Comparison of ENCODE assay signal across 22 mouse cellular contexts in the genomic region with DNA sequence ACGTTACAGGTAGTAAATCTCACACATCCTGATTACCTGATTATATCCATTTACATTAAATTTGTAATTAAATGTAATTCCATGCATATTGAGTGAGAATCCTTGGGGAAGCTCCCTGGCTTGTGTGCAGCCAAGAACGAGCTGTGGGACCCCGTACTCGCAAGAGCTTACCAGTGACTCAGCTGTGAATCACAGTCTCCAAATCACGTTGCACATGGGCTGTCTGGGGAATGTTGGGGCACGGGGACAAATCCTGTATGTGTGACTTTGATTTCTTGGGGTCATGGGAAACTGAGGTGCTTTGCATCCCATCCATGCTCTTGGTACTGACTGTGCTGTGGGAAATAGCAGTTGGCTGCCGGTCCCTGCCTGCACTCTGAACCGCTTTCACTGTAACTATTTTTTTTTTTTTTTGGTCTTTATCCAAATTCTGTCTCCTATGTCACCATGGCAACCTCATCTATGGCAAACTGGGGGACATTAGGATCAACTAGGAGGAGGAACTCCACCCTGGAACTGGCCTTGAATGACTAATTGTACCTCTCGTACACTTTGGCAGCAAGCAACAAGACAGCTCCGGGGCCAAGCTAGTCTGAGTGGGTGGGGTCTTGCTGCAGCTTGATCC. TPM values are rescaled to one million over a fixed set of nuclear protein-coding genes. Genes with fewer than 3 reads are reported as not detected.
A peak's percentile ranks its signal among the peaks of the same experiment; 100 is the strongest.
DNase-seq lines count a peak whose midpoint lies in the region; ATAC-seq and TF ChIP-seq lines count a peak whose summit lies in the region.
"Had no signal": no experiment of that assay in that cellular context is flagged by ENCODE, and none has a peak within 500 bp of the region (broad histone marks: within the 10 kb centered on the region; RNA-seq: fewer than 3 reads in every experiment).

No protein-coding gene starts in this region.

- H3K36me3 ChIP-seq in hindbrain, embryonic 13.5 days = no peaks in the 10 kb centered on the region
- no peaks in the 10 kb centered on the region for H3K36me3 ChIP-seq in hindbrain, embryonic 10.5 days
- no peaks in the 10 kb centered on the region for H3K36me3 ChIP-seq in forebrain, embryonic 16.5 days (ENCODE audit: control insufficient read depth, insufficient read depth)
- H3K36me3 ChIP-seq in midbrain, embryonic 15.5 days (replicated peaks) = no peaks in the 10 kb centered on the region
- H3K36me3 ChIP-seq: embryonic facial prominence, embryonic 15.5 days; kidney, embryonic 15.5 days; limb, embryonic 13.5 days; liver, embryonic 15.5 days had no signal

- intact Hi-C loops in gastrocnemius, postnatal 36 days (cut with DNase I) = no loop called here

- H3K9ac ChIP-seq in hindbrain, embryonic 13.5 days = no peak overlapping the region
- H3K9ac ChIP-seq in forebrain, embryonic 16.5 days (replicated peaks; ENCODE audit: low read depth, low read length) = no peak overlapping the region
- H3K9ac ChIP-seq in midbrain, embryonic 15.5 days = no peak overlapping the region
- H3K9ac ChIP-seq: embryonic facial prominence, embryonic 15.5 days; kidney, embryonic 15.5 days; limb, embryonic 13.5 days; liver, embryonic 15.5 days had no signal

- peaks cover 57% of the 10 kb centered on the region for H3K27me3 ChIP-seq in hindbrain, embryonic 13.5 days
- peaks cover 60% of the 10 kb centered on the region for H3K27me3 ChIP-seq in hindbrain, embryonic 10.5 days (ENCODE audit: insufficient read depth, poor library complexity, severe bottlenecking)
- H3K27me3 ChIP-seq in forebrain, embryonic 16.5 days (replicated peaks; ENCODE audit: control insufficient read depth, insufficient read depth, low read length) = no peaks in the 10 kb centered on the region
- H3K27me3 ChIP-seq in midbrain, embryonic 15.5 days (replicated peaks) = peaks cover 10% of the 10 kb centered on the region; the same call in 1 of the 2 replicates
- H3K27me3 ChIP-seq: liver, embryonic 15.5 days had no signal

- no peak for TF ChIP-seq CTCF in brain, embryonic 14.5 days (IDR thresholded peaks at IDR 0.05; ENCODE audit: borderline replicate concordance, extremely low read depth, insufficient read depth, insufficient read length)

- TF ChIP-seq POLR2A in brain, embryonic 14.5 days (IDR thresholded peaks at IDR 0.05; ENCODE audit: borderline replicate concordance, extremely low read depth, insufficient read depth, insufficient read length, poor library complexity, severe bottlenecking) = no peak

- no peaks in the 10 kb centered on the region for H3K9me3 ChIP-seq in hindbrain, embryonic 13.5 days
- H3K9me3 ChIP-seq in hindbrain, embryonic 10.5 days = no peaks in the 10 kb centered on the region
- H3K9me3 ChIP-seq in forebrain, embryonic 16.5 days (ENCODE audit: control insufficient read depth, low read length) = no peaks in the 10 kb centered on the region
- H3K9me3 ChIP-seq in midbrain, embryonic 15.5 days = no peaks in the 10 kb centered on the region
- H3K9me3 ChIP-seq: embryonic facial prominence, embryonic 15.5 days; kidney, embryonic 15.5 days; limb, embryonic 13.5 days; liver, embryonic 15.5 days had no signal

- peak; percentile 49; the same call in 1 of the 2 replicates for ATAC-seq in hindbrain, embryonic 13.5 days (ENCODE audit: low FRiP score)
- ATAC-seq in forebrain, embryonic 16.5 days = peak; percentile 62
- ATAC-seq in midbrain, embryonic 15.5 days (replicated peaks) = peak; percentile 40; the same call in 1 of the 2 replicates
- ATAC-seq: inflammation-experienced regulatory T-cells, adult 6 months; lung, postnatal 0 days had no signal

- no peak overlapping the region for H3K4me2 ChIP-seq in hindbrain, embryonic 13.5 days
- H3K4me2 ChIP-seq in forebrain, embryonic 16.5 days (ENCODE audit: low read length) = no peak overlapping the region
- no peak overlapping the region for H3K4me2 ChIP-seq in midbrain, embryonic 15.5 days
- H3K4me2 ChIP-seq: embryonic facial prominence, embryonic 15.5 days; kidney, embryonic 15.5 days; limb, embryonic 13.5 days; liver, embryonic 15.5 days had no signal

- WGBS in hindbrain, embryonic 13.5 days = 44% methylated on average over 10 of the region's 10 CpGs
- WGBS in hindbrain, embryonic 10.5 days = 82% methylated on average over 10 of the region's 10 CpGs
- WGBS in forebrain, embryonic 16.5 days = 19% methylated on average over 10 of the region's 10 CpGs
- WGBS in midbrain, embryonic 15.5 days = 55% methylated on average over 10 of the region's 10 CpGs

- DNase-seq in hindbrain, embryonic 10.5 days (ENCODE audit: low spot score) = no peak
- peak; percentile 84 for DNase-seq in brain, embryonic 14.5 days (ENCODE audit: low read depth)
- DNase-seq in retina, postnatal 1 day = no peak
- no peak for DNase-seq in gastrocnemius, postnatal 36 days
- DNase-seq: cerebellum, adult 9-11 months; heart, postnatal 10 days; thymus, postnatal 36 days had no signal

- peaks cover 26% of the 10 kb centered on the region for H3K4me1 ChIP-seq in hindbrain, embryonic 13.5 days (replicated peaks)
- H3K4me1 ChIP-seq in hindbrain, embryonic 10.5 days (replicated peaks) = peaks cover 27% of the 10 kb centered on the region
- peaks cover 28% of the 10 kb centered on the region for H3K4me1 ChIP-seq in forebrain, embryonic 16.5 days (replicated peaks; ENCODE audit: control insufficient read depth, insufficient read depth, low read length)
- H3K4me1 ChIP-seq in midbrain, embryonic 15.5 days = peaks cover 20% of the 10 kb centered on the region
- H3K4me1 ChIP-seq: embryonic facial prominence, embryonic 15.5 days; liver, embryonic 15.5 days had no signal

- H3K4me3 ChIP-seq in hindbrain, embryonic 13.5 days = no peak overlapping the region
- H3K4me3 ChIP-seq in hindbrain, embryonic 10.5 days = no peak overlapping the region
- no peak overlapping the region for H3K4me3 ChIP-seq in forebrain, embryonic 16.5 days (replicated peaks; ENCODE audit: low read length)
- H3K4me3 ChIP-seq in midbrain, embryonic 15.5 days = no peak overlapping the region
- H3K4me3 ChIP-seq: embryonic facial prominence, embryonic 15.5 days; kidney, embryonic 15.5 days; limb, embryonic 13.5 days; liver, embryonic 15.5 days; myocyte had no signal

- H3K27ac ChIP-seq in hindbrain, embryonic 13.5 days = no peak overlapping the region
- H3K27ac ChIP-seq in hindbrain, embryonic 10.5 days = no peak overlapping the region
- H3K27ac ChIP-seq in forebrain, embryonic 16.5 days (ENCODE audit: low read length) = no peak overlapping the region
- no peak overlapping the region for H3K27ac ChIP-seq in midbrain, embryonic 15.5 days
- H3K27ac ChIP-seq: embryonic facial prominence, embryonic 15.5 days; kidney, embryonic 15.5 days; limb, embryonic 13.5 days; liver, embryonic 15.5 days had no signal

RNA-seq across cellular contexts. Expression of a gene that starts 19.8 kb away (rescaled TPM):
- 0.09 TPM in 1 of 2 replicates, not detected in the other for polyA plus RNA-seq in hindbrain, embryonic 13.5 days (2015; fragmentation: Nextera tagmentation; extraction: Ambion mirVana)
- polyA plus RNA-seq in hindbrain, embryonic 10.5 days (2016; fragmentation: Nextera tagmentation; extraction: Ambion mirVana) = not detected in 2 replicates
- polyA plus RNA-seq in brain, embryonic 14.5 days (2012; rRNA removed) = 0.11 and 0.29 TPM in 2 replicates
- polyA plus RNA-seq in forebrain, embryonic 16.5 days (2015; fragmentation: Nextera tagmentation; extraction: Ambion mirVana) = 0.17 and 0.77 TPM in 2 replicates
- polyA plus RNA-seq in midbrain, embryonic 15.5 days (2015; fragmentation: Nextera tagmentation; extraction: Ambion mirVana) = 0.09 and 0.15 TPM in 2 replicates
- total RNA-seq in gastrocnemius, postnatal 36 days (2021) = not detected
- total RNA-seq: ES-E14; gastrocnemius, adult 8-10 months; heart, postnatal 10 days; left cerebral cortex, postnatal 10 days; megakaryocyte progenitor cell, adult 5-6 weeks had no signal
- polyA plus RNA-seq: embryonic facial prominence, embryonic 15.5 days; inflammation-experienced regulatory T-cells, adult 6 months; kidney, embryonic 15.5 days; large intestine, adult 2 months; limb, embryonic 13.5 days; liver, embryonic 15.5 days; lung, postnatal 0 days; myocyte had no signal
